9 mouse cellular contexts compared by ENCODE assay signal in genomic region chr7:44521710-44522109, GRCm38 (mm10). TPM values are rescaled to one million over a fixed set of nuclear protein-coding genes. Genes with fewer than 3 reads are reported as not detected.
A peak's percentile ranks its signal among the peaks of the same experiment; 100 is the strongest.
DNase-seq lines count a peak whose midpoint lies in the region; ATAC-seq and TF ChIP-seq lines count a peak whose summit lies in the region.
"Had no signal": no experiment of that assay in that cellular context is flagged by ENCODE, and none has a peak within 500 bp of the region (broad histone marks: within the 10 kb centered on the region; RNA-seq: fewer than 3 reads in every experiment).

No protein-coding gene starts in this region.

- no peak for TF ChIP-seq POLR2A in spleen, adult 2 months (IDR thresholded peaks at IDR 0.05; ENCODE audit: low read depth, low read length)

- peaks cover 2% of the 10 kb centered on the region; the same call in 1 of the 2 replicates for H3K4me1 ChIP-seq in embryonic facial prominence, embryonic 11.5 days (ENCODE audit: control insufficient read depth, insufficient read depth, low read length)
- peaks cover 13% of the 10 kb centered on the region for H3K4me1 ChIP-seq in spleen, adult 2 months (ENCODE audit: control insufficient read depth, insufficient read depth, insufficient read length)

- intact Hi-C loops in heart, postnatal 10 days (cut with DNase I) = loop anchor here (1.0 to 5.0 kb wide), 4 partner anchors 28 to 181 kb away; no protein-coding TSS in a partner anchor

- H3K9ac ChIP-seq in embryonic facial prominence, embryonic 11.5 days (replicated peaks; ENCODE audit: low read length) = no peak overlapping the region

- no peak for ATAC-seq in CD4-positive, CD25-positive, alpha-beta regulatory T cell, adult 4 months
- no peak; the same call in 1 of the 2 replicates for ATAC-seq in embryonic facial prominence, embryonic 11.5 days (replicated peaks; ENCODE audit: insufficient number of reproducible peaks, low FRiP score, low TSS enrichment, low read depth)
- peak; percentile 59 for ATAC-seq in megakaryocyte, adult 5-6 weeks (ENCODE audit: poor library complexity, severe bottlenecking)

- H3K27me3 ChIP-seq in embryonic facial prominence, embryonic 11.5 days (ENCODE audit: control insufficient read depth, insufficient read depth, low read length) = peaks cover 27% of the 10 kb centered on the region
- no peaks in the 10 kb centered on the region for H3K27me3 ChIP-seq in spleen, adult 2 months (ENCODE audit: control insufficient read depth, insufficient read depth, low read length)

- H3K4me3 ChIP-seq in embryonic facial prominence, embryonic 11.5 days (ENCODE audit: low read depth, low read length) = no peak overlapping the region
- no peak overlapping the region; the same call in 1 of the 2 replicates for H3K4me3 ChIP-seq in spleen, adult 2 months (ENCODE audit: extremely low read depth, insufficient read depth, insufficient read length)

- no peaks in the 10 kb centered on the region for H3K36me3 ChIP-seq in embryonic facial prominence, embryonic 11.5 days (replicated peaks; ENCODE audit: control insufficient read depth, insufficient read depth, low read depth, low read length)
- no peaks in the 10 kb centered on the region for H3K36me3 ChIP-seq in spleen, adult 2 months (ENCODE audit: control insufficient read depth, insufficient read depth, low read length)

- peak; percentile 85 for TF ChIP-seq CTCF in spleen, adult 2 months (IDR thresholded peaks at IDR 0.05; ENCODE audit: extremely low read depth, insufficient read depth, insufficient read length, insufficient replicate concordance)

- 2% methylated on average over 20 of the region's 20 CpGs for WGBS in embryonic facial prominence, embryonic 11.5 days
- 4% methylated on average over 20 of the region's 20 CpGs for WGBS in spleen, adult 2 months

- no peaks in the 10 kb centered on the region for H3K9me3 ChIP-seq in embryonic facial prominence, embryonic 11.5 days (replicated peaks; ENCODE audit: control insufficient read depth, low read length)

- no peak overlapping the region for H3K4me2 ChIP-seq in embryonic facial prominence, embryonic 11.5 days (ENCODE audit: low read depth, low read length)

- H3K27ac ChIP-seq in embryonic facial prominence, embryonic 11.5 days (replicated peaks; ENCODE audit: low read depth, low read length) = no peak overlapping the region
- no peak overlapping the region for H3K27ac ChIP-seq in spleen, adult 2 months (ENCODE audit: insufficient read depth, low read length)

- DNase-seq in CD4-positive, CD25-positive, alpha-beta regulatory T cell, adult 2 months (ENCODE audit: low read depth, low spot score) = peak; percentile 71
- peak; percentile 78 for DNase-seq in R1 (ENCODE audit: low read depth, low spot score)
- DNase-seq in embryonic facial prominence, embryonic 11.5 days (ENCODE audit: low spot score) = peak; percentile 82
- peak; percentile 69 to 78 for DNase-seq in heart, postnatal 10 days
- peak; percentile 80 to 87 for DNase-seq in kidney, postnatal 4 days
- peak in 1 of 2 experiments; percentile 76 for DNase-seq in spleen, adult 2 months (ENCODE audit: low read depth in 1 of 2, low spot score in 2 of 2)

RNA-seq across cellular contexts. Expression of gene Mybpc2, which starts 2.7 kb away (rescaled TPM):
- polyA plus RNA-seq in CD4-positive, CD25-positive, alpha-beta regulatory T cell, adult 4 months (2017; shearing (Covaris generic)) = not detected
- 0.07 TPM in 1 of 2 replicates, not detected in the other for polyA plus RNA-seq in embryonic facial prominence, embryonic 11.5 days (2014; fragmentation: Nextera tagmentation; extraction: Ambion mirVana)
- 10 to 100 TPM; 16.3 to 22.2 TPM for total RNA-seq in heart, postnatal 10 days (2021)
- not detected in 2 replicates for total RNA-seq in megakaryocyte, adult 5-6 weeks (2015)
- not detected in 2 replicates for total RNA-seq in megakaryocyte, adult 5-6 weeks (2017)
- 1.2 and 1.4 TPM in 2 replicates for polyA plus RNA-seq in spleen, adult 2 months (2012; rRNA removed)
- total RNA-seq: layer of hippocampus, postnatal 25 days had no signal

RNA-seq across cellular contexts. Expression of gene Spib, which starts 10.2 kb away (rescaled TPM):
- polyA plus RNA-seq in CD4-positive, CD25-positive, alpha-beta regulatory T cell, adult 4 months (2017; shearing (Covaris generic)) = 1 to 10 TPM in 1 of 2 experiments, under 1 TPM in 1; 0.11 to 4.2 TPM
- not detected in 2 replicates for polyA plus RNA-seq in embryonic facial prominence, embryonic 11.5 days (2014; fragmentation: Nextera tagmentation; extraction: Ambion mirVana)
- total RNA-seq in heart, postnatal 10 days (2021) = 1 to 10 TPM; 1.1 to 1.3 TPM
- 3.2 and 3.8 TPM in 2 replicates for total RNA-seq in megakaryocyte, adult 5-6 weeks (2015)
- 4.1 and 6.4 TPM in 2 replicates for total RNA-seq in megakaryocyte, adult 5-6 weeks (2017)
- 285 and 365 TPM in 2 replicates for polyA plus RNA-seq in spleen, adult 2 months (2012; rRNA removed)

RNA-seq across cellular contexts. Expression of gene Fam71e1, which starts 25.3 kb away (rescaled TPM):
- polyA plus RNA-seq in CD4-positive, CD25-positive, alpha-beta regulatory T cell, adult 4 months (2017; shearing (Covaris generic)) = 1 to 10 TPM; 3.9 to 5.4 TPM
- 10.8 and 11.2 TPM in 2 replicates for polyA plus RNA-seq in embryonic facial prominence, embryonic 11.5 days (2014; fragmentation: Nextera tagmentation; extraction: Ambion mirVana)
- 1 to 10 TPM; 5.1 to 6.0 TPM for total RNA-seq in heart, postnatal 10 days (2021)
- total RNA-seq in megakaryocyte, adult 5-6 weeks (2015) = 1.7 and 2.0 TPM in 2 replicates
- total RNA-seq in megakaryocyte, adult 5-6 weeks (2017) = 0.12 TPM in 1 of 2 replicates, not detected in the other
- polyA plus RNA-seq in spleen, adult 2 months (2012; rRNA removed) = 5.1 and 7.3 TPM in 2 replicates

RNA-seq across cellular contexts. Expression of gene Emc10, which starts 25.4 kb away (rescaled TPM):
- polyA plus RNA-seq in CD4-positive, CD25-positive, alpha-beta regulatory T cell, adult 4 months (2017; shearing (Covaris generic)) = 10 to 100 TPM; 15.2 to 16.1 TPM
- polyA plus RNA-seq in embryonic facial prominence, embryonic 11.5 days (2014; fragmentation: Nextera tagmentation; extraction: Ambion mirVana) = 76.4 and 89.8 TPM in 2 replicates
- total RNA-seq in heart, postnatal 10 days (2021) = 100 to 1,000 TPM; 101 to 102 TPM
- total RNA-seq in megakaryocyte, adult 5-6 weeks (2015) = 42.4 and 47.4 TPM in 2 replicates
- 23.1 and 27.4 TPM in 2 replicates for total RNA-seq in megakaryocyte, adult 5-6 weeks (2017)
- 188 and 231 TPM in 2 replicates for polyA plus RNA-seq in spleen, adult 2 months (2012; rRNA removed)

RNA-seq across cellular contexts. Expression of gene Pold1, which starts 26.9 kb away (rescaled TPM):
- polyA plus RNA-seq in CD4-positive, CD25-positive, alpha-beta regulatory T cell, adult 4 months (2017; shearing (Covaris generic)) = 10 to 100 TPM; 18.4 to 45.5 TPM
- polyA plus RNA-seq in embryonic facial prominence, embryonic 11.5 days (2014; fragmentation: Nextera tagmentation; extraction: Ambion mirVana) = 56.3 and 61.4 TPM in 2 replicates
- 10 to 100 TPM; 18.7 to 24.5 TPM for total RNA-seq in heart, postnatal 10 days (2021)
- total RNA-seq in megakaryocyte, adult 5-6 weeks (2015) = 36.1 and 44.3 TPM in 2 replicates
- 39.4 and 48.4 TPM in 2 replicates for total RNA-seq in megakaryocyte, adult 5-6 weeks (2017)
- polyA plus RNA-seq in spleen, adult 2 months (2012; rRNA removed) = 118 and 121 TPM in 2 replicates

Comparison
In these comparisons a context has a peak if more than half of its experiments do, and no peak if none do; other contexts are left out.
1. RNA of gene Spib, which starts 10.2 kb away (polyA plus RNA-seq): 285 to 365 TPM in spleen, adult 2 months; 0.11 to 4.2 TPM in CD4-positive, CD25-positive, alpha-beta regulatory T cell, adult 4 months and not detected in embryonic facial prominence, embryonic 11.5 days; every median in the first group is over 10 times any median in the second.